Mouse (Mus musculus) G1E (cell line): ENCODE results near the gene Slc22a4.

ENCODE experiments used
- CTCF ChIP-seq: IDR thresholded peaks from 2 replicates; pipeline ENCODE4 v1.5.1; 2012; ENCODE audit warnings: low read depth, low read length, inconsistent platforms, mixed read lengths
- GATA1 ChIP-seq: IDR thresholded peaks from 2 replicates; pipeline ENCODE4 v1.6.1; 2012; ENCODE audit warnings: borderline replicate concordance, low read length, inconsistent platforms, mixed read lengths
- POLR2AphosphoS5 ChIP-seq: IDR thresholded peaks from 2 replicates; pipeline ENCODE4 v1.6.1; 2012; ENCODE audit warnings: low read depth, low read length, inconsistent platforms; ENCODE audit not compliant: insufficient replicate concordance
- TAL1 ChIP-seq: conservative IDR thresholded peaks from 2 replicates; pipeline ENCODE4 v1.6.1; 2012; ENCODE audit warnings: low read depth, low read length, inconsistent platforms, mixed read lengths

DNA sequence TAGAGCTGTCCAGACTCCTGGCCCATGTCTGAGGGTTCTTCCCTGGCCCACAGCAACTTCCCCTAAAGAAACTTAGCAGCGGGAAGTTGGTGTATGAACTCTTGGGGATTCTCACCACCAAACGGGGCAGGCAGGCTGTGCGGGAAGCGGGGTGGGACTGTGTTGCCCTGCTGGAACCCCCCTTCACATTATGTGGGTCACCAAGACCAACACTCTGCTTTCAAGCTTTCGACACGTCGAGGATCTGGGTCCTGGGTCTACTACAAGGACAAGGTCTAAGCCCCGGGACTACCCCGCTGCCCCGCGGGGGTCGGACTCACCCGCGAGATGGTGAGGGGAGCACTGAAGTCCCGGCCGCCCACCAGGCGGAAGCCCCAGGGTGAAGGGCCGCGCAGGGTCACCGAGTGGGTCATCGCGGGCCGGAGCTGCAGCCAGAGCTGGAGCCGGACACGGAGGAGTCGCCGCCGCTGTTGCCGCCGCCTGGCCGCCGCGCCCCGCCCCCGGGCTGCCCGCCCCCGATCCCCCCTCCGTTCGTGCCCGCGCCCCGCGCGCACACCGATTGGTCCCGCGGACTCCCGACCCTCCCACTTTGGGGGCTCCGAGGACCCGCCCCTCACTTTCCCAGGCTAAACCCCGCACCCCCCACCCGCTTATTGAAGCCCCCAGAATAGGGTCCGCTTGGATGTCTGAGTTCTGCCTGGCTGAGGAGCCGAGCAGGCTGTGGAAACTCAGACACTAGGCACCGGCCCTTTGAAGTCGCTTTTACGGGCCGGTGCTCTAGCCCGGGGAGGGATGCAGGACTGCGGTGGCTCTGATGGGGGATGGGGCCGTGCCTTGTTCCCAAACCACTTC, 40.9 kb upstream of the Slc22a4 start, which contains the start of gene Pdlim4:
- no peak for TF ChIP-seq CTCF
- TF ChIP-seq GATA1, result no peak
- no peak for TF ChIP-seq TAL1
- no peak for TF ChIP-seq POLR2AphosphoS5
